8 mouse cellular contexts compared by ENCODE assay signal in the genomic region with DNA sequence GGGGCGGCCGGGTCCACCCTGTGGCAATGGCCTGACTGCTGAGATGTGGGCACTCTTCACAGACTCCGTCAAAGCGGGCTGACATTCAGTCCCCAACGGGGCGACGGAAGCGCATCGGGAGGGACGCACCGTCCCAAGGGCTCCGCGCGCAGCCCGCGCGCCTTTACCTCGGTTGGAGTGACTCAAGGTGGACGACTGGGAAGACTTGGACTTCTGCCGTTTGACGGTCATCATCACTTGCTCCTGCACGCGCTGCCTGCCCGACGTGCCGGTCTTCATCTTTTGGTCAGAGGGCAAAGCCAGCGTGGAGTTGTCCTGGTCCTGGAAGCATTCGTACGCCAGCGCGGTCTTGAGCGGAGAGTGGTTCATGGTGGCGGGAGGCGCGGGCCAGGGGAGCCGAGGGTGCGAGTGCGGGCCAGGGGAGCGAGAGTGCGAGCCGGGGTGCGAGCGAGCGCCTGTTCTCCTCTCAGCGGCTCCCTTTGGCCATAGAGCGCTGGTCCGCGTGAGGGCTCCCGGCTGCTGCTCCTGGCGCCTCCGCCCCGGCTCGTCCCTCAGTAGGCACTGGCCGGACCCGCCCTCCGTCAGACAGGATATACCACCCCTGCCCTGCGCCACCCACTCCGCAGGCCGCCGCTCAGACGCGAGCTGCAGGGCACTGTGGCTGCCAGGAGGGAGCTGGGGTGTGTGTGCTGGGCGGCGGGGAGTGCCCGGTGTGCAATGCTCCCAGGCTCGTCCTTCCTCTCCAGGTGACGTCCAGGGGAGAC. TPM values are rescaled to one million over a fixed set of nuclear protein-coding genes. Genes with fewer than 3 reads are reported as not detected.
DNase-seq lines count a peak whose midpoint lies in the region; ATAC-seq and TF ChIP-seq lines count a peak whose summit lies in the region.

A gene (minus strand): TSS at position 564 of the 764 bp plus-strand sequence.

- peak within 1 kb of the TSS; percentile 87 for H3ac ChIP-seq in C2C12 (ENCODE audit: control insufficient read depth, insufficient read length, low read depth)

- no peak for ATAC-seq in heart, embryonic 11.5 days (replicated peaks; ENCODE audit: insufficient number of reproducible peaks, low FRiP score, low TSS enrichment)
- ATAC-seq in forebrain, postnatal 0 days, result no peak

- peaks cover 3% of the 10 kb centered on the region; the same call in 1 of the 2 replicates for H3K4me1 ChIP-seq in heart, embryonic 11.5 days (ENCODE audit: control insufficient read depth, insufficient read depth, low read length)
- no peaks in the 10 kb centered on the region for H3K4me1 ChIP-seq in forebrain, postnatal 0 days (ENCODE audit: insufficient read depth)
- peaks cover 19% of the 10 kb centered on the region for H3K4me1 ChIP-seq in midbrain, embryonic 10.5 days

- H3K4me3 ChIP-seq in heart, embryonic 11.5 days (ENCODE audit: low read depth, low read length), result peak within 1 kb of the TSS; percentile 39
- peak within 1 kb of the TSS; percentile 26 for H3K4me3 ChIP-seq in C2C12 (ENCODE audit: insufficient read depth, poor library complexity, severe bottlenecking)
- peak within 1 kb of the TSS; percentile 17 for H3K4me3 ChIP-seq in forebrain, postnatal 0 days (ENCODE audit: low read depth, low read length)
- H3K4me3 ChIP-seq in midbrain, embryonic 10.5 days, result peak within 1 kb of the TSS; percentile 46

- H3K79me2 ChIP-seq in C2C12 (ENCODE audit: control insufficient read depth, insufficient read depth), result peaks cover 18% of the 10 kb centered on the region

- H3K9me3 ChIP-seq in heart, embryonic 11.5 days (replicated peaks; ENCODE audit: control insufficient read depth, low read length), result no peaks in the 10 kb centered on the region
- H3K9me3 ChIP-seq in forebrain, postnatal 0 days (ENCODE audit: low read length), result no peaks in the 10 kb centered on the region
- H3K9me3 ChIP-seq in midbrain, embryonic 10.5 days (replicated peaks), result no peaks in the 10 kb centered on the region

- no peaks in the 10 kb centered on the region for H3K36me3 ChIP-seq in heart, embryonic 11.5 days (ENCODE audit: control insufficient read depth, insufficient read depth, low read length)
- H3K36me3 ChIP-seq in C2C12 (ENCODE audit: control insufficient read depth, insufficient read depth), result no peaks in the 10 kb centered on the region
- H3K36me3 ChIP-seq in forebrain, postnatal 0 days (ENCODE audit: insufficient read depth), result no peaks in the 10 kb centered on the region
- H3K36me3 ChIP-seq in midbrain, embryonic 10.5 days, result no peaks in the 10 kb centered on the region

- H3K9ac ChIP-seq in heart, embryonic 11.5 days (ENCODE audit: low read depth, low read length), result no peak within 1 kb of the TSS
- H3K9ac ChIP-seq in forebrain, postnatal 0 days, result no peak within 1 kb of the TSS

- intact Hi-C loops in heart, postnatal 10 days (cut with DNase I), result no loop called here
- intact Hi-C loops in left cerebral cortex, postnatal 36 days (cut with DNase I), result no loop called here
- intact Hi-C loops in gastrocnemius, postnatal 36 days (cut with DNase I), result no loop called here

- peak within 1 kb of the TSS; percentile 67 for H3K4me2 ChIP-seq in heart, embryonic 11.5 days
- H3K4me2 ChIP-seq in forebrain, postnatal 0 days (ENCODE audit: low read depth), result peak within 1 kb of the TSS; percentile 36; the same call in 1 of the 2 replicates

- no peak for TF ChIP-seq CTCF in C2C12 (IDR thresholded peaks at IDR 0.05; ENCODE audit: control insufficient read depth, insufficient read depth, insufficient read length)
- no peak for TF ChIP-seq CTCF in forebrain, postnatal 0 days (IDR thresholded peaks at IDR 0.05; ENCODE audit: low read depth)

- H3K27me3 ChIP-seq in heart, embryonic 11.5 days (ENCODE audit: control insufficient read depth, insufficient read depth, low read length), result peaks cover 86% of the 10 kb centered on the region
- H3K27me3 ChIP-seq in C2C12 (ENCODE audit: control insufficient read depth, insufficient read depth, insufficient read length), result peaks cover 3% of the 10 kb centered on the region
- H3K27me3 ChIP-seq in forebrain, postnatal 0 days (ENCODE audit: insufficient read depth, low read length), result peaks cover 41% of the 10 kb centered on the region
- peaks cover 94% of the 10 kb centered on the region for H3K27me3 ChIP-seq in midbrain, embryonic 10.5 days (ENCODE audit: low read depth, poor library complexity, severe bottlenecking)

- H3K27ac ChIP-seq in heart, embryonic 11.5 days (ENCODE audit: low read depth, low read length), result no peak within 1 kb of the TSS
- no peak within 1 kb of the TSS for H3K27ac ChIP-seq in forebrain, postnatal 0 days (ENCODE audit: low read depth, low read length)
- no peak within 1 kb of the TSS for H3K27ac ChIP-seq in midbrain, embryonic 10.5 days (replicated peaks)

- H3K79me3 ChIP-seq in C2C12 (ENCODE audit: low read depth), result no peaks in the 10 kb centered on the region

- DNase-seq in heart, postnatal 10 days, result no peak
- no peak for DNase-seq in forebrain, postnatal 0 days
- peak; percentile 30 for DNase-seq in midbrain, embryonic 10.5 days (ENCODE audit: low spot score)
- DNase-seq in left cerebral cortex, postnatal 36 days (ENCODE audit: low spot score in 2 of 2), result no peak
- no peak for DNase-seq in gastrocnemius, postnatal 36 days
- no peak for DNase-seq in gastrocnemius, adult 18-20 months (ENCODE audit: low spot score)

- WGBS in heart, embryonic 11.5 days (ENCODE audit: insufficient replicate concordance), result under 1% methylated on average over 64 of the region's 67 CpGs
- WGBS in forebrain, postnatal 0 days, result 1% methylated on average over 62 of the region's 67 CpGs
- WGBS in midbrain, embryonic 10.5 days, result under 1% methylated on average over 66 of the region's 67 CpGs

TF ChIP-seq in C2C12, 6 proteins besides CTCF, POLR2A, EP300 and RAD21:
- TF ChIP-seq USF1 (IDR thresholded peaks at IDR 0.05; ENCODE audit: low read depth), result no peak
- TF ChIP-seq FOSL1 (IDR thresholded peaks at IDR 0.05; ENCODE audit: insufficient read depth, low read length, poor library complexity, severe bottlenecking), result no peak
- no peak for TF ChIP-seq MYOD1 (IDR thresholded peaks at IDR 0.05; ENCODE audit: control insufficient read depth, insufficient read length, low read depth)
- TF ChIP-seq MAX (IDR thresholded peaks at IDR 0.05), result no peak
- TF ChIP-seq CEBPB (IDR thresholded peaks at IDR 0.05; ENCODE audit: low read depth), result no peak
- no peak for TF ChIP-seq MYOG (IDR thresholded peaks at IDR 0.05; ENCODE audit: control insufficient read depth, extremely low read depth, insufficient read length)

RNA-seq across cellular contexts. Expression of the gene that starts here (rescaled TPM):
- 0.03 TPM in 1 of 2 replicates, not detected in the other for polyA plus RNA-seq in heart, embryonic 11.5 days (2014; fragmentation: Nextera tagmentation; extraction: Ambion mirVana)
- total RNA-seq in heart, postnatal 10 days (2021), result under 1 TPM; 0.10 to 0.14 TPM
- polyA plus RNA-seq in C2C12 (2012; fragmentation: generic; extraction: Trizol), result 6.4 TPM
- 0.10 TPM in 1 of 2 replicates, not detected in the other for total RNA-seq in forebrain, postnatal 0 days (2014; rRNA removed)
- 0.04 and 0.06 TPM in 2 replicates for polyA plus RNA-seq in forebrain, postnatal 0 days (2015; fragmentation: Nextera tagmentation; extraction: Ambion mirVana)
- not detected in 2 replicates for polyA plus RNA-seq in midbrain, embryonic 10.5 days (2016; fragmentation: Nextera tagmentation; extraction: Ambion mirVana)
- total RNA-seq in left cerebral cortex, postnatal 36 days (2021), result under 1 TPM; 0.39 to 0.44 TPM
- total RNA-seq in gastrocnemius, postnatal 36 days (2021), result under 1 TPM in 1 of 2 experiments, not detected in 1; 0.23 TPM
- under 1 TPM in 1 of 2 experiments, not detected in 1; 0.09 TPM for total RNA-seq in gastrocnemius, adult 18-20 months (2021)

Comparison
In these comparisons a context has a peak if more than half of its experiments do, and no peak if none do; other contexts are left out.
1. Peak in DNase-seq and H3K4me3 ChIP-seq in midbrain, embryonic 10.5 days; RNA of the gene not detected or under 1 TPM.